Mouse (Mus musculus) intestine, embryonic 16.5 days (tissue): ENCODE results near the gene Cul7. TPM values are rescaled to one million over a fixed set of nuclear protein-coding genes. Genes with fewer than 3 reads are reported as not detected.

Experiments
- ATAC-seq: fragments of 200-750 bp; cut with Nextera tagmentation; 2 replicates; pipeline ENCODE4 v1.8.0; 2017; ENCODE audit warnings: moderate TSS enrichment, moderate library complexity
- H3K27ac ChIP-seq: fragments of 300-500 bp; sonication (generic); 2 replicates; pipeline ENCODE4 v1.5.1; 2014; ENCODE audit warnings: mild to moderate bottlenecking, low read length
- H3K27me3 ChIP-seq: fragments of 300-500 bp; sonication (generic); replicated peaks from 2 replicates; pipeline ENCODE4 v1.6.1; 2014; ENCODE audit warnings: low read length, control low read depth, mixed read lengths; ENCODE audit not compliant: control insufficient read depth, insufficient read depth
- H3K36me3 ChIP-seq: fragments of 300-500 bp; sonication (generic); 2 replicates; pipeline ENCODE4 v1.6.1; 2014; ENCODE audit warnings: low read length, control low read depth; ENCODE audit not compliant: control insufficient read depth, insufficient read depth
- H3K4me1 ChIP-seq: fragments of 300-500 bp; sonication (generic); 2 replicates; pipeline ENCODE4 v1.6.1; 2014; ENCODE audit warnings: low read length, control low read depth, mixed read lengths; ENCODE audit not compliant: control insufficient read depth, insufficient read depth
- H3K4me2 ChIP-seq: fragments of 300-500 bp; sonication (generic); 2 replicates; pipeline ENCODE4 v1.6.1; 2014; ENCODE audit warnings: low read depth, low read length, control low read depth
- H3K4me3 ChIP-seq: fragments of 300-500 bp; sonication (generic); 2 replicates; pipeline ENCODE4 v1.5.1; 2014; ENCODE audit warnings: mild to moderate bottlenecking, low read length
- H3K9ac ChIP-seq: fragments of 300-500 bp; sonication (generic); 2 replicates; pipeline ENCODE4 v1.6.1; 2014; ENCODE audit warnings: low read depth, low read length
- H3K9me3 ChIP-seq: fragments of 300-500 bp; sonication (generic); 2 replicates; pipeline ENCODE4 v1.6.1; 2016; ENCODE audit warnings: low read length, control low read depth; ENCODE audit not compliant: control insufficient read depth
- WGBS: fragments of 180-500 bp; shearing (Covaris S2); extraction: QIAGEN DNeasy Blood & Tissue Kit; methylation state at CpG from one replicate; pipeline ENCODE4 v1.1.7; 2014; 5-methylcytosine and 5-hydroxymethylcytosine counted together
- polyA plus RNA-seq: library from polyadenylated mRNA; unstranded; fragments of >200 nt; fragmentation: Nextera tagmentation; extraction: Ambion mirVana; gene quantifications from 2 replicates; pipeline ENCODE4 v1.2.1, GENCODE M21; 2015

The Cul7 gene
- polyA plus RNA-seq = 42.4 and 43.1 TPM in 2 replicates

DNA sequence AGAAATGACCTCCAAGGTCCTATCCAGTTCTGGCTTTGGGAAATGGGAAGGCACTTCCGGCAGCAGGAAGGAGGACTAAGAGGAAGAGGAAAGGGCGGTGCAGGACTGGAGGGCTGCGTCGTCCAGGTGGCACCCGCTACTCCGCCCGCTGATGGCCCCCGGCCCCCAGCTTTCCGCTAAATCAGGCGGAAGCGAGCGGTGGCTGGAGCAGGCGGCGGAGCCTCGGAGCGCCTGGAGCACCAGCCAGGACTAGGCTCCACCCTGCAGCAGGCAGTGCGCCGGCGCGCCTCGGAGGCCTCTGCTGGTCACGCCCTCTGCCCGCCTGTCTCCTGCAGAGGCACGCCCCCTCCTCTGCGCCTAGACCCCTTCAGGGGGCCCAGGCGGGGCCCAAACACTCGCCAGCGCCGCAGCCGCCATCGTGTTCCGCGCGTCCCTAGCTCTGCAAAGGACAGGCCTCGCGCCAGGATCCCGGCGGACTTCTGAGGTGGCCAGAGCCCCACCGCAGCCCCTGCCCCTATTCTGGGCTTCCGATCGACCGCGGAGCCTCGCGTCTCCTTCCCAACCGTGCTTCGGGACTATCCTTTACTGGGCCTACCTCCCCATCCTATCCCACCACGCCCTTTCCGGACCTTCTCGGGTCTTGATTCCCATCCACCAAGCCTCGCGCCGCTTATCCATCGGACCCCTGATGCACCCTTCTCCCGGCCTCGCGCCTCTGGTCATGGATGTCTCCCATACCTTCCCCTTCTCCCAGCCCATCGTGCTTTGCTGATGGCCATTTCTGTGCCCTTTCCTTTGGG lies at the start of gene Cul7:
Gene Cul7 (plus strand): TSS at position 106 of the 800 bp plus-strand sequence.
- Histone ChIP-seq H3K4me3 (peak within 1 kb of the TSS; percentile 77), H3K36me3 (peaks cover 20% of the 10 kb centered on the region), H3K27me3 (no peaks in the 10 kb centered on the region), H3K27ac (peak within 1 kb of the TSS; percentile 93), H3K4me1 (peaks cover 26% of the 10 kb centered on the region), H3K9ac (peak within 1 kb of the TSS; percentile 83), H3K4me2 (peak within 1 kb of the TSS; percentile 85), H3K9me3 (no peaks in the 10 kb centered on the region)
- ATAC-seq = peak; percentile 94
- under 1% methylated on average over 58 of the region's 58 CpGs for WGBS

- Histone ChIP-seq H3K4me3 (no peak overlapping the region), H3K4me1 (peaks cover 11% of the 10 kb centered on the region; the same call in 1 of the 2 replicates), H3K27ac (no peak overlapping the region), H3K4me2 (no peak overlapping the region), H3K27me3 (no peaks in the 10 kb centered on the region), H3K9me3 (no peaks in the 10 kb centered on the region), H3K36me3 (no peaks in the 10 kb centered on the region), H3K9ac (no peak overlapping the region)
- ATAC-seq = no peak
- 90% methylated on average over 2 of the region's 2 CpGs for WGBS
Observed at GRCm38 (mm10) chr17:46600569-46600968, 49.6 kb upstream of the Cul7 start.

- 63% methylated on average over 9 of the region's 9 CpGs for WGBS
- Histone ChIP-seq H3K4me1 (peaks cover 11% of the 10 kb centered on the region; the same call in 1 of the 2 replicates), H3K9ac (no peak overlapping the region), H3K27ac (no peak overlapping the region; the same call in 1 of the 2 replicates), H3K36me3 (no peaks in the 10 kb centered on the region), H3K27me3 (no peaks in the 10 kb centered on the region), H3K4me2 (no peak overlapping the region), H3K4me3 (no peak overlapping the region), H3K9me3 (no peaks in the 10 kb centered on the region)
- peak; percentile 23; the same call in 1 of the 2 replicates for ATAC-seq
Observed at GRCm38 (mm10) chr17:46602212-46602611, 47.9 kb upstream of the Cul7 start.

- no peak overlapping the region for H3K27ac ChIP-seq
- 96% methylated on average over 4 of the region's 4 CpGs for WGBS
- no peaks in the 10 kb centered on the region for H3K36me3 ChIP-seq
- no peak for ATAC-seq
- no peaks in the 10 kb centered on the region for H3K9me3 ChIP-seq
- H3K9ac ChIP-seq = no peak overlapping the region
- H3K4me3 ChIP-seq = no peak overlapping the region
- no peaks in the 10 kb centered on the region for H3K27me3 ChIP-seq
- H3K4me2 ChIP-seq = no peak overlapping the region
- H3K4me1 ChIP-seq = peaks cover 11% of the 10 kb centered on the region; the same call in 1 of the 2 replicates
Observed at GRCm38 (mm10) chr17:46603229-46603628, 46.9 kb upstream of the Cul7 start.

DNA sequence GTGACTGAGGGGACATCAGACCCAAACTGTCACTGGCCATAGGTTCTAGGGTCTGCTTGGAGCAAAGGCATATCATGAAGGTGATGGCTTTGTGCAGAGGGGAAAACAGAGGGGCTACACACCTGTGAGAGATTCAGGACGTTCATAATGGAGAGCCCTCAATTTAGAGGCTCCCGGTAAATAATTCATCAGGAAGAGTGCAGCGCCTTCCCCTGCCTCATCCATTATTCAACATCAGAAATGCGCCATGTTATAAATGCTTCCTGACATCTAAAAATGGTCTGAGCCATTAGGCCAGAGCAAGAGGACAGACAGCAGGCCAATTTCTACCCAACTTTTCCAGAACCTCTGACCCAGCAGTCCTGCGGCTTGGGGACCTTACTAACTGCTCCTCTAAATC lies 45.0 kb upstream of the Cul7 start:
- H3K9me3 ChIP-seq = no peaks in the 10 kb centered on the region
- H3K4me1 ChIP-seq = peaks cover 16% of the 10 kb centered on the region; the same call in 1 of the 2 replicates
- ATAC-seq = no peak
- H3K27ac ChIP-seq = no peak overlapping the region
- no peak overlapping the region for H3K9ac ChIP-seq
- no peaks in the 10 kb centered on the region for H3K36me3 ChIP-seq
- 60% methylated on average over 5 of the region's 5 CpGs for WGBS
- H3K4me2 ChIP-seq = no peak overlapping the region
- no peaks in the 10 kb centered on the region for H3K27me3 ChIP-seq
- no peak overlapping the region for H3K4me3 ChIP-seq

GRCm38 (mm10) chr17:46605987-46606386 lies 44.1 kb upstream of the Cul7 start:
- no peak overlapping the region for H3K27ac ChIP-seq

DNA sequence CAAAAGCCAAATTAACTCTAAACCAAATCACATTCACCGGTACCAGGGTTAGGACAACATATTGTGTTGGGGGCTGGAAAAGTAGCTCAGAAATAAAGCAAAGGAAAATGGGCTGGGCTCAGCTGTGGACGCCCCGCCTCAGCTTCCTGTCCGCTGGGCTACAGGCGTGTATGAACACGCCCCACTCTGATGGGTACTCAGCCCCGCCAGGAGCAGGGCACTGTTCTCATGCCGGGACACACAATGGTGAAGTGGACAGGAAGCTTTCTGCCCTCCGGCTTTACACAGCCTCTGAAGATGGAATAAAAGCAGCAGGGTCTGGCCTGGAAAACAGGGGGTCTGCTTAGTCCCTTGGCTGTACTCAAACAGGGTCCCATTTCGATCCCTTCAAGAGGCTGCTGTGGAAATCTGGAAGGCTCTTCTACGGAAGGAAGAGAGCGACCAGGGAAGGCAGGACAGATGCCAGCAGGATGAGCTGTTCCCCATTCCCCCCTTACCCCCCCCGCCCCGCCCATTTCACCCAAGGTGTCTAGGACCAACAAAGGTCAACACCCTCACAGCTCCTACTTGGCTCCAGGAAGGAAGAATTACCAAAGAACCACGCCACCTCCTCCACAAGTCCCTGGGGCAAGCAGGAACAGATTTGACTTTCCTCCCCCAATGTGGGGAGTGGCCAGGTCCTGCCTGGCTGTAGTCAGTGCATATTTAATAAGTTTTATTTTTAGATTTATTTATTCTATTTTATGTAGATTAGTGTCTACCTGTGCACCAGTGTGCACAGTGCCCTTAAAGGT lies 40.2 kb upstream of the Cul7 start:
- H3K36me3 ChIP-seq = no peaks in the 10 kb centered on the region
- H3K9me3 ChIP-seq = no peaks in the 10 kb centered on the region
- peak overlapping the region; percentile 53 for H3K4me2 ChIP-seq
- WGBS = 41% methylated on average over 15 of the region's 15 CpGs
- peak; percentile 80 for ATAC-seq
- peaks cover 28% of the 10 kb centered on the region for H3K4me1 ChIP-seq
- peak overlapping the region; percentile 11 for H3K9ac ChIP-seq
- peak overlapping the region; percentile 52 for H3K27ac ChIP-seq
- H3K4me3 ChIP-seq = peak overlapping the region; percentile 18; the same call in 1 of the 2 replicates
- no peaks in the 10 kb centered on the region for H3K27me3 ChIP-seq

More at GRCm38 (mm10) chr17:46605987-46606386, 44.1 kb upstream of the Cul7 start:
- WGBS = 85% methylated on average over 12 of the region's 12 CpGs
- peaks cover 16% of the 10 kb centered on the region; the same call in 1 of the 2 replicates for H3K4me1 ChIP-seq
- H3K4me2 ChIP-seq = no peak overlapping the region
- H3K9ac ChIP-seq = no peak overlapping the region
- H3K9me3 ChIP-seq = no peaks in the 10 kb centered on the region
- H3K27me3 ChIP-seq = no peaks in the 10 kb centered on the region
- no peaks in the 10 kb centered on the region for H3K36me3 ChIP-seq
- no peak for ATAC-seq
- H3K4me3 ChIP-seq = no peak overlapping the region

DNA sequence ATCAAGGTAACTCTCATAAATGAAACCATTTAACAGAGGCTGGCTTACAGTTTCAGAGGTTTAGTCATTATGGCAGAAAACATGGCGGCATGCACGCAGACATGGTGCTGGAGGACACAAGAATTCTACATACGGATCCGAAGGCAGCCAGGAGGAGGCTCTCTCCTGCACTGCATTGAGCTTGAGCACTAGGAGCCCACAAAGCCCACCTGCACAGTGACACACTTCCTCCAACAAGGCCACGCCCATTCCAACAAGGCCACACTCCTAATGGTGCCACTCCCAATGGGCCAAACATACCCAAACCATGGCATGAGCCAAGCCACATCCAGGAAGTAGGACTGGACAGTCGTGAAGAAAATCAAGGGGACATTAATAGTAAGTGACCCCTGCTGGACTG lies 38.8 kb upstream of the Cul7 start:
- no peak for ATAC-seq
- Histone ChIP-seq H3K4me2 (no peak overlapping the region), H3K27ac (no peak overlapping the region), H3K9me3 (no peaks in the 10 kb centered on the region), H3K4me3 (no peak overlapping the region), H3K9ac (no peak overlapping the region), H3K36me3 (no peaks in the 10 kb centered on the region), H3K4me1 (peaks cover 28% of the 10 kb centered on the region), H3K27me3 (no peaks in the 10 kb centered on the region)
- WGBS = 94% methylated on average over 6 of the region's 6 CpGs

DNA sequence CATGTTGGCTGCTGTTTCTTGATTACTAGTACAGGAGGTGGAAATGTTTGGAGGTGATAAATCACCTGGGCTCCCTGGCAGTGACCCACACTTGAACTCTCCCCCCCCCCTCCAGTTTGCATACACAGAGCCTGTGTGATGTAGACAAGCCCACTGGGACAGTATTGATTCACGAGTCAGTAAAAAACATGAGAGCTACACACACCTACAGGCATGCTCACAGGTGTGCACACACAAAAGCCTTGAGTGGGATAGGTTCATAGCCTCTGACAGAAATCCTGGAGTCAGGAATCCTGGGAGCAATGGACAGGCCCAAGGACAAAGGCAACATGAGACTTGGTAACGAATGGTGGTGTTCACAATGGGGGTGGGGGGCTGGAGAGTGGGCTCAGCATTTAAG lies 37.9 kb upstream of the Cul7 start:
- no peak for ATAC-seq
- Histone ChIP-seq H3K9ac (no peak overlapping the region), H3K4me2 (no peak overlapping the region), H3K27me3 (no peaks in the 10 kb centered on the region), H3K27ac (no peak overlapping the region), H3K9me3 (no peaks in the 10 kb centered on the region), H3K4me3 (no peak overlapping the region), H3K36me3 (no peaks in the 10 kb centered on the region), H3K4me1 (peaks cover 33% of the 10 kb centered on the region)
- 43% methylated on average over 2 of the region's 2 CpGs for WGBS
